Mouse (Mus musculus) heart, adult 2 months (tissue): ENCODE data around the gene Gm20388.

Experiments used
- CTCF ChIP-seq: fragments of 200-600 bp; IDR thresholded peaks from 2 replicates; pipeline ENCODE4 v1.8.1; 2022; ENCODE audit warnings: antibody characterized with exemption, mild to moderate bottlenecking, moderate library complexity
- POLR2A ChIP-seq: fragments of 200-500 bp; IDR thresholded peaks from 2 replicates; pipeline ENCODE4 v1.6.1; 2011; ENCODE audit warnings: mild to moderate bottlenecking, low read depth, low read length, control low read depth; ENCODE audit not compliant: insufficient read depth

DNA sequence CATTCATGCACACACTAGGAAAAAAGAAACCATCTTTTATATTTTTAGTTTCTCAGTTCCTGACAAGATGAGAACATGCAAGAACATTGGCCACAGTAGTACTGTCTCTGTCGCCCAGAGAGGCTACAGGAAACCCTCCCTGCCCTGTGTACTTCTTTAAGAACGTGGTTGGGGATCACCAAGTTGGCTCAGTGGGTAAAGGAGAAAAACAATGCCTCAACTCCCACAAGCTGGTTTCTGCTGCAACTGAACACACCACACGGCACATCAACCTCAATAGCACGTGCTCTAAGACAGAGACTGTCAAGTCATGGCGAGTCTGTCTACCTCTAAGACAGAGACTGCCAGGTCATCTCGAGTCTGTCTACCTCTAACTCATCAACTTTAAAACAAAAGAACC is 3042.4 kb downstream of the Gm20388 start:
- TF ChIP-seq CTCF (no peak), POLR2A (no peak)
